Mouse (Mus musculus) lung, embryonic 15.5 days (tissue): Measurements from ENCODE around the gene Gm30191. TPM values are rescaled to one million over a fixed set of nuclear protein-coding genes. Genes with fewer than 3 reads are reported as not detected.

Experiments
- ATAC-seq: fragments of 200-750 bp; cut with Nextera tagmentation; 2 replicates; pipeline ENCODE4 v1.8.0; 2017; ENCODE audit warnings: moderate number of reproducible peaks, borderline replicate concordance; ENCODE audit not compliant: low FRiP score, low TSS enrichment; ENCODE audit errors: extremely low read depth
- H3K27ac ChIP-seq: fragments of 300-500 bp; sonication (generic); 2 replicates; pipeline ENCODE4 v1.5.1; 2015; ENCODE audit warnings: moderate library complexity, mild to moderate bottlenecking, inconsistent platforms
- H3K27me3 ChIP-seq: fragments of 300-500 bp; sonication (generic); 2 replicates; pipeline ENCODE4 v1.6.1; 2015; ENCODE audit warnings: inconsistent platforms
- H3K36me3 ChIP-seq: fragments of 300-500 bp; sonication (generic); 2 replicates; pipeline ENCODE4 v1.6.1; 2015; ENCODE audit warnings: inconsistent platforms
- H3K4me1 ChIP-seq: fragments of 300-500 bp; sonication (generic); 2 replicates; pipeline ENCODE4 v1.6.1; 2015; ENCODE audit warnings: inconsistent platforms
- H3K4me2 ChIP-seq: fragments of 300-500 bp; sonication (generic); 2 replicates; pipeline ENCODE4 v1.6.1; 2015; ENCODE audit warnings: inconsistent platforms, mild to moderate bottlenecking, moderate library complexity
- H3K4me3 ChIP-seq: fragments of 300-500 bp; sonication (generic); 2 replicates; pipeline ENCODE4 v1.5.1; 2015; ENCODE audit warnings: mild to moderate bottlenecking, inconsistent platforms
- H3K9ac ChIP-seq: fragments of 300-500 bp; sonication (generic); 2 replicates; pipeline ENCODE4 v1.6.1; 2015; ENCODE audit warnings: inconsistent platforms
- H3K9me3 ChIP-seq: fragments of 300-500 bp; sonication (generic); 2 replicates; pipeline ENCODE4 v1.6.1; 2016; ENCODE audit warnings: inconsistent platforms
- WGBS: fragments of 180-500 bp; shearing (Covaris S2); methylation state at CpG from one replicate; pipeline ENCODE4 v1.1.7; 2015; 5-methylcytosine and 5-hydroxymethylcytosine counted together
- polyA plus RNA-seq: library from polyadenylated mRNA; unstranded; fragments of >200 nt; fragmentation: Nextera tagmentation; extraction: Ambion mirVana; gene quantifications from 2 replicates; pipeline ENCODE4 v1.2.1, GENCODE M21; 2015

Gene Gm30191
- polyA plus RNA-seq, result not detected in 2 replicates

GRCm38 (mm10) chr4:134246719-134247258, at the start of gene Gm30191:
Gm30191 (plus strand) TSS chr4:134246935.
- WGBS, result 76% methylated on average over 7 of the region's 7 CpGs
- no peak for ATAC-seq
- H3K27ac ChIP-seq, result no peak within 1 kb of the TSS
- H3K4me2 ChIP-seq, result peak within 1 kb of the TSS; percentile 87
- no peaks in the 10 kb centered on the region for H3K9me3 ChIP-seq
- peaks cover 45% of the 10 kb centered on the region for H3K4me1 ChIP-seq
- H3K36me3 ChIP-seq, result no peaks in the 10 kb centered on the region
- H3K9ac ChIP-seq, result 0 out of 2 replicates have a peak within 1 kb of the TSS, but pooled peaks have one; percentile 32
- H3K4me3 ChIP-seq, result peak within 1 kb of the TSS; percentile 80
- peaks cover 56% of the 10 kb centered on the region for H3K27me3 ChIP-seq

DNA sequence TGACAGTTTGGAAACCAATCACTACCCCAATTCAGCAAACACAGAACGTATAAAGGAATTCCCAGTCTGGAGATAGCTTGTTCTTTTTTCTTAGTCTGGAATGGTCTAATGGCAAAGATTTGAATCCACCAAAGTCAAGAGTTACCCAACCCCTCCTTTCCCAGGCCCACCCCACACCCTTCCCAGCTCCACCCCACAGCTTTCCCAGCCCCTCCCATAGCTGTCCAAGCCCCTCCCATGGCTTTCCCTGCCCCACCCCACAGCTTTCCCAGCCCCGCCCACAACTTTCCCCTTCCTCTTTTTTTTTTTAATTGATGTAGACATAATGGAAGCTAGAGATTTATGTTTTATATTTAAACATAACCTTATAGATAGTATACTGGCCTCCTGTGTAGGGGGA, 47.4 kb upstream of the Gm30191 start:
- 70% methylated on average over 2 of the region's 2 CpGs for WGBS
- Histone ChIP-seq H3K27me3 (no peaks in the 10 kb centered on the region), H3K36me3 (no peaks in the 10 kb centered on the region), H3K27ac (no peak overlapping the region), H3K4me1 (no peaks in the 10 kb centered on the region), H3K9me3 (no peaks in the 10 kb centered on the region), H3K4me3 (no peak overlapping the region), H3K9ac (no peak overlapping the region), H3K4me2 (no peak overlapping the region)
- ATAC-seq, result no peak

DNA sequence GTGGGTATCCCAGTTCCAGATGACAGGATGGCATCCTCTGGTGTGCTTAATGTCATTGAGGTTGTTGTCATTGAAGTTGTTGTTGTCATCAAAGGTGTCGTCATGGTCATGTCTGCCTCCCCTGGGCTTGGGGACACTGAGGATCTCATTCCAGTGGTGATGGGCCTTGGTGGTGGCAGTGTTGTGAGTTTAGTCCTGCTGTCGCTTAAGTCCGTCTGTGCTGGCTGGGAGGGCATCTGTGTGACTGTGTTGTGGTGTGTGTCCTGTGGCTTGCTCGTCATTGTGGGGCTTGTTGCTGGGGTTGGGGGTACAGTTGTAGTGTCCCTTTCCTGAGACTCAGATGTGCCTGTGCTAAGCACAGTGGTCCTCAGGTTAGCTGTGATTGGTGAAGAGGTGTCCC, 43.8 kb upstream of the Gm30191 start, which contains the start of gene Gm7534:
Gm7534 (minus strand) TSS at position 101 of the 400 bp plus-strand sequence.
- no peaks in the 10 kb centered on the region for H3K27me3 ChIP-seq
- WGBS, result 89% methylated on average over 4 of the region's 4 CpGs
- no peaks in the 10 kb centered on the region for H3K36me3 ChIP-seq
- ATAC-seq, result no peak
- no peak within 1 kb of the TSS for H3K4me2 ChIP-seq
- H3K27ac ChIP-seq, result no peak within 1 kb of the TSS
- H3K4me1 ChIP-seq, result no peaks in the 10 kb centered on the region
- H3K4me3 ChIP-seq, result no peak within 1 kb of the TSS
- no peak within 1 kb of the TSS for H3K9ac ChIP-seq
- H3K9me3 ChIP-seq, result no peaks in the 10 kb centered on the region

DNA sequence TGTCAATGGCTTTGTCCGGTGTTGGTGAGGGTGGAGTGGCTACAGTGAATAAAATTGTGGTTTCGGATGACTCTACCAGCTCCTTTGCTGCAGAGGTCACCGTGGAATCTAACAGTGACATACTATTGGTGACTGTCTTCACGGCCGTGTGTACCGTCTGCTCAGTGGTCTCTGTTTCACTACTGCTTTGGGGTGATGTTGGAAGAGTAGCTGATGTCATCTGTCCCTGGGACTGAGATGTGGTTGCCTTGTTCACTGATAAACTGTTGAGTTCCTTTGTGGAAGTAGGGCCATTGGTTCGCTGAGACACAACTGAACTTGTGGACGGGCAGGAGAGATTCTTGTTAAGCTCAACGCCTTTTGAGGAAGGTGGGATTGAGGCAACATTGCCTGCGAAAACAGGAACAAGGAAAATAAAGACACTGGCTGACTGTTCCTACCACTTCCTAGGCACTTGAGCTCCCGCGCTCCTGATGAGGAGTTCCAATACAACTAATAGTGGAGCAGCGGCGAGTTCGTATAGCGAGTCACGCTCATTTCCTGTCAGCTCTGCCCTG, 43.3 kb upstream of the Gm30191 start:
- H3K4me1 ChIP-seq, result no peaks in the 10 kb centered on the region
- H3K4me2 ChIP-seq, result no peak overlapping the region
- ATAC-seq, result no peak
- H3K36me3 ChIP-seq, result no peaks in the 10 kb centered on the region
- 81% methylated on average over 17 of the region's 17 CpGs for WGBS
- H3K4me3 ChIP-seq, result no peak overlapping the region
- no peak overlapping the region for H3K9ac ChIP-seq
- no peak overlapping the region for H3K27ac ChIP-seq
- H3K27me3 ChIP-seq, result no peaks in the 10 kb centered on the region
- H3K9me3 ChIP-seq, result no peaks in the 10 kb centered on the region

DNA sequence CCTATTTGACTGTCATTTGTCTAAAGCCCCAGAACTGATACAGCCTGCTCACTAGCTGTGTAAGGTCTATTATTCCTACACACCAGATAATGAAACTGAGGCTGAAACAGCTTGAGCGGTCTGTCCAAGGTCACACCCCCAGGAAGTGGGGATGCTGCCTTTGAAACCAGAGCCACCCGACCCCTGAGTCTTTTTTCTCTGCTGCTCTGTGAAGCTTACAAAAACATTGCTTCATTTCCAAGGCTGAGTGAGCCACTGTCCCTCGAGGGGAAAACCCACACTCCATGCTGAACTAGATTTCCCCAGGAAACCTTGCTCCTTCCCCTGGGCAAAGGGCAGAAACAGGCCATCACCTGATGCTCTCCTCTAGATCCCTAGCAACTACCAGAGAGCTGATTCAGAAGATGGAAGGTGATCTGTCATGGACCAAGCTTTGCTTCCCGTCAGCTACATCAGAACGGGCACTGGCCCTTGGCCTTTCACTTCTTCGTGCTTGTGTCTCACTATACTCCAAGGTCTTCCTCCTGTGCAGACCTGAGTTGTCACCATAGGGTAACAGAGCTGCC, 40.2 kb upstream of the Gm30191 start:
- ATAC-seq, result no peak
- 50% methylated on average over 6 of the region's 6 CpGs for WGBS
- H3K27ac ChIP-seq, result no peak overlapping the region

GRCm38 (mm10) chr4:134222793-134223600, 23.7 kb upstream of the Gm30191 start:
- Histone ChIP-seq H3K9me3 (no peaks in the 10 kb centered on the region), H3K27ac (no peak overlapping the region), H3K9ac (no peak overlapping the region), H3K36me3 (no peaks in the 10 kb centered on the region), H3K4me2 (no peak overlapping the region), H3K4me1 (no peaks in the 10 kb centered on the region), H3K27me3 (no peaks in the 10 kb centered on the region), H3K4me3 (no peak overlapping the region)
- WGBS, result 45% methylated on average over 11 of the region's 11 CpGs
- no peak for ATAC-seq

More for the DNA sequence above, 40.2 kb upstream of the Gm30191 start:
- no peak overlapping the region for H3K4me3 ChIP-seq
- no peak overlapping the region for H3K4me2 ChIP-seq
- H3K9ac ChIP-seq, result no peak overlapping the region
- H3K9me3 ChIP-seq, result no peaks in the 10 kb centered on the region
- no peaks in the 10 kb centered on the region for H3K4me1 ChIP-seq
- H3K27me3 ChIP-seq, result no peaks in the 10 kb centered on the region
- H3K36me3 ChIP-seq, result no peaks in the 10 kb centered on the region

DNA sequence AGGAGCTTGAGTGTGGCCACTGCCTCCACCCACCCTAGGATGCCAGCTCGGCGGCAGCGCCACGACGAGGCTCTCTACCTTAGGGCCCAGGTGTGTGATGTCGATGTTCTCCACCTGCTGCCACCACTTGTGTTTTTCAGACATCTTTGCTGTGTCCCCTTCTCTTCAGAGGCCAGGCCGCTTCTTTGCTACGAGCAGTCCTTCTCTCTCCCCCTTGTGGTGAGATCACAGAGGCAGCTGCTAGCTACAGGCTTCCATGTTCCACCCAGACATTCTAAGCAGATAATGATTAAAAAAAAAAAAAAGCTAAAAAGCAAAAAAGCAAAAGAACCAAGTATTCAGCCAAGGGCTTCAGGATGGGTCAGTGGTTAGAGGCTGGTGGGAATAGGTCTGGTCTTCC, 19.5 kb upstream of the Gm30191 start, which contains the start of gene Catsper4:
Catsper4 (minus strand) TSS at position 190 of the 400 bp plus-strand sequence.
- no peaks in the 10 kb centered on the region for H3K27me3 ChIP-seq
- no peak for ATAC-seq
- H3K4me2 ChIP-seq, result no peak within 1 kb of the TSS
- H3K4me1 ChIP-seq, result no peaks in the 10 kb centered on the region
- no peak within 1 kb of the TSS for H3K9ac ChIP-seq
- no peaks in the 10 kb centered on the region for H3K9me3 ChIP-seq
- peaks cover 3% of the 10 kb centered on the region; the same call in 1 of the 2 replicates for H3K36me3 ChIP-seq
- no peak within 1 kb of the TSS for H3K4me3 ChIP-seq
- H3K27ac ChIP-seq, result no peak within 1 kb of the TSS
- WGBS, result 58% methylated on average over 8 of the region's 8 CpGs

DNA sequence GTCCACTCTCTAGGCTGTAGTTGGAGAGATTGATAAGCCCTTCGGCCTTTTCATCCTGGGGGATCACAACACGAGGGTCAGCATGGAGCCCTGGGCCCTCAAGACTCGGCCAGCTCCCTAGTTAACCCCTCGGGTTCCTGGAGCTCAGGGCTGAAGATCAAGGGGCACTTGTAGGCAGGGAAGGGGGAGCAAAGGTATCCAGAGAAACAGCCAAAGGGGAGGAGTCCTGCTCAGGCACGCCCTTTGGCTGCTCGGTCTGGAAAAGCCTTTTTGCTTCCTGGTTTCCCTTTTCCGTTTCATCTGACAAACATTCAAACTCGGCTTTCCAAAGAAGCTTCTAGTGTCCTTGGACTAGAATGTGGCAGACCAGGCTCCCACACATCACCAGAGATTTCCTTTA, 16.3 kb upstream of the Gm30191 start:
- Histone ChIP-seq H3K27me3 (no peaks in the 10 kb centered on the region), H3K9me3 (no peaks in the 10 kb centered on the region), H3K27ac (no peak overlapping the region), H3K4me2 (no peak overlapping the region), H3K36me3 (peaks cover 3% of the 10 kb centered on the region; the same call in 1 of the 2 replicates), H3K4me3 (no peak overlapping the region), H3K4me1 (no peaks in the 10 kb centered on the region), H3K9ac (no peak overlapping the region)
- 22% methylated on average over 8 of the region's 8 CpGs for WGBS
- ATAC-seq, result no peak

- Histone ChIP-seq H3K9ac (no peak overlapping the region), H3K4me1 (peaks cover 16% of the 10 kb centered on the region; the same call in 1 of the 2 replicates), H3K27ac (no peak overlapping the region), H3K27me3 (peaks cover 13% of the 10 kb centered on the region; the same call in 1 of the 2 replicates), H3K36me3 (peaks cover 3% of the 10 kb centered on the region; the same call in 1 of the 2 replicates), H3K9me3 (no peaks in the 10 kb centered on the region), H3K4me3 (no peak overlapping the region), H3K4me2 (no peak overlapping the region)
- no peak for ATAC-seq
- WGBS, result 62% methylated on average over 5 of the region's 5 CpGs
Measured at GRCm38 (mm10) chr4:134234876-134235275, 11.9 kb upstream of the Gm30191 start.

- Histone ChIP-seq H3K27me3 (peaks cover 13% of the 10 kb centered on the region; the same call in 1 of the 2 replicates), H3K9me3 (no peaks in the 10 kb centered on the region), H3K4me1 (peaks cover 16% of the 10 kb centered on the region; the same call in 1 of the 2 replicates), H3K4me3 (peak overlapping the region; percentile 43), H3K36me3 (no peaks in the 10 kb centered on the region), H3K27ac (peak overlapping the region; percentile 69), H3K4me2 (peak overlapping the region; percentile 51), H3K9ac (peak overlapping the region; percentile 48)
- ATAC-seq, result no peak; the same call in 1 of the 2 replicates
- 15% methylated on average over 19 of the region's 19 CpGs for WGBS
Measured at GRCm38 (mm10) chr4:134237582-134238278, 9.0 kb upstream of the Gm30191 start.

DNA sequence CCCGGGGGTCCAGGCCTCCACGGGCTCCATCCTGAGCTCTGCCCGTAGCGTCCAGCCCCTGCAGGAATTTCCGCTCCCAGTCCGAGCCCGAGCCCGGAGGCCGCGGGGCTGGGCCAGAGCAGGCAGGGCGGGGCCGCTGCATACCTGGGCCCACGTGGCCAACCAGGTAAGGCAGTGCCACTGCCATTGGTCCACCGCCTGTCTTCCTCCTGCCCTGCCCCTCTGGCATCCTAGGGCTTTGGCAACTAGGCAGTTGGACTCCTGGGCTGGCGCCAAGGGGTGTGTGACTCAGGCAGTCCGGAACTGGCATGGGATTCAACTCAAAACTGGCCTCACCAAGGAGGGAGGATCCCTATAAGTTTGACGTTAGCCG, 8.5 kb upstream of the Gm30191 start, which contains the start of gene Cnksr1:
Cnksr1 (minus strand) TSS at position 121 of the 373 bp plus-strand sequence.
- H3K27ac ChIP-seq, result peak within 1 kb of the TSS; percentile 69
- H3K9ac ChIP-seq, result peak within 1 kb of the TSS; percentile 48
- H3K4me2 ChIP-seq, result peak within 1 kb of the TSS; percentile 51
- H3K4me1 ChIP-seq, result peaks cover 16% of the 10 kb centered on the region; the same call in 1 of the 2 replicates
- WGBS, result under 1% methylated on average over 18 of the region's 18 CpGs
- ATAC-seq, result peak; percentile 88
- H3K27me3 ChIP-seq, result peaks cover 13% of the 10 kb centered on the region; the same call in 1 of the 2 replicates
- no peaks in the 10 kb centered on the region for H3K36me3 ChIP-seq
- H3K9me3 ChIP-seq, result no peaks in the 10 kb centered on the region
- H3K4me3 ChIP-seq, result peak within 1 kb of the TSS; percentile 43
